Mouse (Mus musculus): ENCODE data around the gene 1810037I17Rik. TPM values are rescaled to one million over a fixed set of nuclear protein-coding genes. Genes with fewer than 3 reads are reported as not detected.
"Not testable (repeated sequence)": the region's sequence is repeated elsewhere in the genome, so short reads cannot be mapped to it uniquely, and the experiment has no call there.

1810037I17Rik gene
- polyA plus RNA-seq, 1 experiment from 2014 or later: 95.4 TPM

DNA sequence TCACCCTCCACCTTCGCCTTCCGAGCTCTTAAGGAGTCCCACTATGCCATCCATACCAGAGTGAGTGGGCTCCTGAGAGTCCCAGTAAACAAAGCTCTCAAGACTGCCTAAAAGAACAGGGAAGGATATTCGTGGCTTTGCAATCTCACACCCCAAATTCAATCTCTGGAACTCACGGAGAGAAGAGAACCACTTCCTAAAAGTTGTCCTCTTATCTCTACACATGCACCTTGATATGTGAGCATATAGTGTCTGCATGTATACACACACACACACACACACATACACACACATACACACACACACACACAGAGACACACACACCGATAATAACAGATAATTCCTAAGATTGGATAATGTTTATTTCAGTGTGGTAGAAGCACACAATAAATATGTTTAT, 8.5 kb upstream of the 1810037I17Rik start:
- 86% methylated on average over 5 of the region's 5 CpGs for WGBS
- H3K27me3 ChIP-seq: no peaks in the 10 kb centered on the region
- H3K36me3 ChIP-seq: no peaks in the 10 kb centered on the region
- no peaks in the 10 kb centered on the region for H3K4me1 ChIP-seq
- no peak for ATAC-seq (replicated peaks)
- no peak overlapping the region for H3K27ac ChIP-seq (replicated peaks)
- no peak overlapping the region for H3K4me3 ChIP-seq
- no peak overlapping the region for H3K9ac ChIP-seq (replicated peaks)
- H3K4me2 ChIP-seq (replicated peaks): no peak overlapping the region
- no peaks in the 10 kb centered on the region for H3K9me3 ChIP-seq

DNA sequence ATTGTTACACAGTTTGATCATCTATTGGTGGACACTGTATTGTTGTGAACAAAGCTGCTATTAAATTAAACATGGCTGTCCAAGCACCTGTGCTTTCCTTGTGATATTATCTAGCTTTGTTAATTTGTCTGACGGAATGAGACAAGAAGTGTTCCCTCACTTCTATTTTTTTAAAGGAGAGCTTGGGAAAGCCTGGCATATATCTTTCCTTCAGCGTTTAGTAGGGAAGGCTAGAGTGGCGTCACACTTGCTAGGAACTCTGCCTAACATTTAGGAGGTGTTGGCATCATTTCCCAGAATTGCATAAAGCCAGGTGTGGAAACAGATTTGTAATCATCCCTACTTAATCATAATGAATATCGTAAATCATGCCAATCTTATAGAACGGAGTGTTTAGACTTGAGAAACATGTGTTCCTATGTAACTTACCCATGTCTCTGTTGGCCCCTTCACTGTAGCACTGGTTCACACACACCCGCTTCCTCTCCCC, 7.8 kb upstream of the 1810037I17Rik start:
- no peaks in the 10 kb centered on the region for H3K27me3 ChIP-seq
- H3K4me3 ChIP-seq: no peak overlapping the region
- no peaks in the 10 kb centered on the region for H3K4me1 ChIP-seq
- 89% methylated on average over 6 of the region's 6 CpGs for WGBS
- no peak for ATAC-seq (replicated peaks)
- H3K36me3 ChIP-seq: no peaks in the 10 kb centered on the region
- no peak overlapping the region for H3K9ac ChIP-seq (replicated peaks)
- no peak overlapping the region for H3K27ac ChIP-seq (replicated peaks)
- no peaks in the 10 kb centered on the region for H3K9me3 ChIP-seq
- H3K4me2 ChIP-seq (replicated peaks): no peak overlapping the region

DNA sequence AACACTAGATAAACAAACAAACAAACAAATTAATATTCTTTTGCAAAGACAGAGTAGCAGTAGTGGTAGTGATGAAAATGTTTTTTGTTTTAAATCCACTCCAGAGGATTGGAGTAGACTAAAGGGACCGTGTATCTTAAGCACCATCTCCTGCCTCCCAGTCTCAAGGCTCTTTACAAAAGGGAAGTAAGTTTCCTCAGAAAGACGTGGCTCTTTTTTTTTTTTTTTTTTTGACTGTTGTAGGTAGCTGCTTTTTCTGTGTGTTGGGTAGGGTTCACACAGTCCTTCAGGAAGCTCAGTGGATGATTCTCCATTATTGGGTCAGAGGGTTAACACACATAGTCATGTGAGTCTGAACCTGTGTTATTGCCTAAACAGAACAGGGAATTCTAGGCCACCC, 5.3 kb upstream of the 1810037I17Rik start:
- Histone ChIP-seq H3K4me3 (no peak overlapping the region), H3K9ac (replicated peaks) (no peak overlapping the region), H3K36me3 (no peaks in the 10 kb centered on the region), H3K27ac (replicated peaks) (no peak overlapping the region), H3K4me2 (replicated peaks) (no peak overlapping the region), H3K27me3 (no peaks in the 10 kb centered on the region), H3K9me3 (no peaks in the 10 kb centered on the region), H3K4me1 (no peaks in the 10 kb centered on the region)
- WGBS: 80% methylated on average over 2 of the region's 2 CpGs
- ATAC-seq (replicated peaks): no peak

DNA sequence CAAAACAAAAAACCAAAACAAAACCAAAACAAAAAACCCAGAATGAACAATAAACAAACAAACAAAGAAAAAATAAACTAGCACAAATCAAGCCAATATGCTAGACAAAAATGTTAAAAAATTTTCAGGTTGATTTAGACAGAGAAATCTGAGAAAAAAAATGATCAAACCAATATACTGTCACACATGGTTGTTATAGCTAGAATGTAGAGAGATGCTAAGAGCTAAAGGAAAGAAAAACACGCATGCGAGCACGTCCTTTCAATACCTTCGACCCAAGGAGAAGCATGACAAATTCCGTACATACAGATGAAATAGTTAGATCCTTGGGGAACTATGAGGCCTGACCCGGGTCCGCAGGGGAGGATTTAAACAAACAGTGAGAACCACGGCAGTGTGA, 4.7 kb upstream of the 1810037I17Rik start, which contains the start of gene Gm10959:
Gene Gm10959 (minus strand): TSS at position 101 of the 400 bp plus-strand sequence.
- no peaks in the 10 kb centered on the region for H3K27me3 ChIP-seq
- H3K36me3 ChIP-seq: no peaks in the 10 kb centered on the region
- no peak within 1 kb of the TSS for H3K4me2 ChIP-seq (replicated peaks)
- WGBS: 88% methylated on average over 8 of the region's 8 CpGs
- H3K4me3 ChIP-seq: no peak within 1 kb of the TSS
- no peaks in the 10 kb centered on the region for H3K4me1 ChIP-seq
- no peak for ATAC-seq (replicated peaks)
- H3K9ac ChIP-seq (replicated peaks): no peak within 1 kb of the TSS
- H3K27ac ChIP-seq (replicated peaks): no peak within 1 kb of the TSS
- no peaks in the 10 kb centered on the region for H3K9me3 ChIP-seq

DNA sequence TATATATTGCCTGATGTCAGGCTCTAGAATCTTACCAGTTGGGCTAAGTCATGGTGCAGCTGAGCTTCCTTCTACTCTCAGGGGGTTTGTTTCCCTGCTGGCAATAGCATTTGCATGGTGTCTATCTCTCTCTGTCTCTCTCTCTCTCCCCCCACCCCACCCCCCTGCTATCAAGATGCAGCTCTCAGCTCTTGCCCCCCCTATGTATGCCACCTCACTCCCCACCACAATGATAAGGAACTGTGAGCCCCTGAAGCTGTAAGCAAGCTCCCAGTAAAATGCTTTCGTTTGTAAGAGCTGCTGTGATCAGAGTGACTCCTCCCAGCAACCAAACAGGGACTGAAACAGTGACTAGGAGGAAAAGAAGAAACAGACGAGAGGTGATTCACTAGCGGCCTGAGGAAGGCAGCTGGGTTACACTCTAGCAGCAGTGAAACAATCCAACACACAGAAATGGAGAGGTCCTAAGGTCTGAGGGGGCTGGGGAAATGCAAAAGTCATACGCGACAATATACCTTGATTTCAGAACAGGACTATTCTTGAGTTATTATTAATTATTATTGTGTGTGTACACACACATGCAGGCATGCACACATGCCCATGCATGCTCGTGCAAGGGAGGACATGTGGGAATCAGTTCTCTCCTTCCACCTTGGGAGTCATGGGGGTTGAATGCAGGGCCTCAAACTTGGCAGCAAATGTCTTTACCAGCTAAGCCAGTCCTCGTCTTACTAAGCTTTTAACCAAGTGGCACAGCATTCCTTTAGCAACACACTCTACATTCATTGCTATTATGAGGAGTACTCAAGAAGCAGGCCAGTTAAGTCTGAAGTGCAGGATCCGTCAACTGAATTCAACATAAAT, 3.2 kb upstream of the 1810037I17Rik start:
- no peak overlapping the region for H3K27ac ChIP-seq (replicated peaks)
- H3K4me2 ChIP-seq (replicated peaks): no peak overlapping the region
- no peaks in the 10 kb centered on the region for H3K9me3 ChIP-seq
- H3K4me3 ChIP-seq: no peak overlapping the region
- H3K9ac ChIP-seq (replicated peaks): no peak overlapping the region
- no peaks in the 10 kb centered on the region for H3K36me3 ChIP-seq
- WGBS: 63% methylated on average over 8 of the region's 8 CpGs
- ATAC-seq (replicated peaks): no peak
- H3K27me3 ChIP-seq: no peaks in the 10 kb centered on the region
- H3K4me1 ChIP-seq: peaks cover 7% of the 10 kb centered on the region

DNA sequence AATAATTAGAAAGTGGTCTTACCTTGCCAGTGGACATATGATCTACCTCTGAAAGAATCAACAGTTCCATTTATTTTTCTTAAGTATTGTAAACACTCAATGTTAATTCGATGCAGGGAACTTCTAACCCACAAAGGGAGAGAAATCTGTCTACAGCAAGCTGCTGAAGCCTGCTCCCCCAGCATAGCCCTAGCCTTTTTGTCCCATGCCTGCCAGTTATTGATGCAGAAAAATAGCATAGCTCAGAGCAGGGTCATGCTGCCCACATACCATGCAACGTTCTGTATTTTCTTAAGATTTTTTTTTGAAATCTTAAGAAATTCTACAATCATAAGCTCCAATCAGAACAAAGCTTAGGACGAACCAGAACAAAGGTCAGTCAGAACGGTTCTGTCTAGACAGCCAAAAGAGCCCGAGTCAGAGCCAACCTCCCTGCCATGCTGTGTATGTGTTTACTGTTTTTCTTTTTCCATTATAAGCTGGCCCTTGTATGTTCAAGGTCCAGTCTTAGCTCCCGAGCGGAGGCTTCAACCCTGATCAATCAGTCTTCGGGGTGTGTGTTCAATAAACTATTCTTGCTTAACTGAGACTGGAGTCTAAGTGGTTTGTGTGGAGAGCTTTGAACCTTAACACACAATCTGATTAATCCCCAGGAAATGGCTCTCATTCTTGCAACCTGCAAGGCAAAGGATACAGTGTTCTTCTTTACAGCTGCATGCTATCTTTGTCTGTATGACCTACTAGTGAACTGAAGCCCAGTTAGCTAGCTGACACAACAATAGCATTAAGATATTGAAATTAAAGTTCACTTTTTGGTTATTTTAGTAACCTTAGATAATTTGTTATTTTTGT, 2.1 kb upstream of the 1810037I17Rik start:
- Histone ChIP-seq H3K4me1 (peaks cover 13% of the 10 kb centered on the region), H3K4me2 (replicated peaks) (no peak overlapping the region), H3K27ac (replicated peaks) (no peak overlapping the region), H3K9ac (replicated peaks) (no peak overlapping the region), H3K27me3 (no peaks in the 10 kb centered on the region), H3K9me3 (no peaks in the 10 kb centered on the region), H3K4me3 (no peak overlapping the region), H3K36me3 (no peaks in the 10 kb centered on the region)
- no peak for ATAC-seq (replicated peaks)
- 76% methylated on average over 8 of the region's 8 CpGs for WGBS

DNA sequence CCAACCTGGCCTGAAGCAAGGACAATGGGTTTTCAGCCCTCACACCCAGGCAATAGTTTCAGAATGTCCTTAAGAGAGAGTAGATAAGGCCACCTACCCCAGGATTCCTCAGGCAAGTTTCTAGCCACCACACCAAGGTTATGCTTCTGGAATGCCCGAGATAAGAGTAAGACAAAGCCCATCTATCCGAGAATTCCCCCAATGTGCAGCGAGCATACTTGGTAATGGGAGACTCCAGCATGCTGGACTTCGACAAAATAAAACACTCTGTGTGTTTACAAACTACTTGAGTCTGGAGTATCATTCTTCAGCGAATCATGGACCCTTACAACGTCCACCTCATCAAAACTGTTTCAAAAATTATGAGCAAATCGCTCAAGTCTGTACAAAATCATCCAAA, 856 bp upstream of the 1810037I17Rik start:
- no peaks in the 10 kb centered on the region for H3K9me3 ChIP-seq
- no peak overlapping the region for H3K27ac ChIP-seq (replicated peaks)
- H3K9ac ChIP-seq (replicated peaks): no peak overlapping the region
- H3K27me3 ChIP-seq: no peaks in the 10 kb centered on the region
- peak overlapping the region; percentile 53; the same call in 1 of the 2 replicates for H3K4me2 ChIP-seq (replicated peaks)
- no peak overlapping the region for H3K4me3 ChIP-seq
- 76% methylated on average over 7 of the region's 7 CpGs for WGBS
- H3K36me3 ChIP-seq: peaks cover 4% of the 10 kb centered on the region; the same call in 1 of the 2 replicates
- H3K4me1 ChIP-seq: peaks cover 13% of the 10 kb centered on the region
- no peak for ATAC-seq (replicated peaks)

DNA sequence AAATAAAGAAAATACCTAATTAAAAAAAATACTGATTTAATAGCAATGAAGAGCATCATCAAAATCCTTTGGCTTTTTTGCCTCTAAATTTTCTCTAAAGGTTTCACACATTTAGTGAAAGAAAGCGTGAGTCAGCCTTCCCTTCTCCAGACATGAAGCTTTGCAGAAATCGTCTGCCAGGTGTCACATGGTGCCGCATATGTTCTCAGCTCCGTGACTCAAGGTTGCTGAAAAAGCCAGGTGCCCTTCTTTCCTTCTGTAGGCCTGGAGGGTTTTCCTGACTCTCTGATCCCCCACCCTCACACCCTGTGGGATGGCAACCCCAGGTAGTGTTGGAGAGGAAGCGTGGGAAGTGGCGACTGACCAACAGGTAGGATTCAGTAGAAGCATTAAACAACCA, 5.7 kb downstream of the 1810037I17Rik start:
- no peak for ATAC-seq (replicated peaks)
- Histone ChIP-seq H3K4me3 (no peak overlapping the region), H3K4me2 (replicated peaks) (no peak overlapping the region), H3K27me3 (no peaks in the 10 kb centered on the region), H3K9me3 (no peaks in the 10 kb centered on the region), H3K4me1 (peaks cover 13% of the 10 kb centered on the region), H3K27ac (replicated peaks) (no peak overlapping the region), H3K36me3 (peaks cover 4% of the 10 kb centered on the region; the same call in 1 of the 2 replicates), H3K9ac (replicated peaks) (no peak overlapping the region)
- WGBS: 89% methylated on average over 6 of the region's 6 CpGs

DNA sequence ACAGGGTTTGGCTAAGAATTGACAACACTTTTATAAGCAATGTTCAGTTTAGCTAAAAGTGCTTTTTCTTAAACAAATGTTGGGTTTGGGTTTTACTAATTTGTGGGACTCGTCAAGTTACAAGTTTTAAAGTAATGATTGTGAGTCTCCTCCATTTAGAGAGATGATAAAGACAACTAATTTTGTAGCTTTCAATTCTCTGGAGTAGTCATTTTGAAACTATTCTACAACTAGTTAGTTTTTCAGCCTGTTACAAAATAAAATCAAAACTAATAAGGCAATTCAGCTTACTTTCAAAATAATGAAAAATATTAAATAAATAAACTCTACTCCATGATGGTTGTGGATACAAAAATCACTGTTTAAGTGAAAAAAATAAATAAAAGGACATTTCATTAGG, 8.5 kb downstream of the 1810037I17Rik start:
- 89% methylated on average over 1 of the region's 1 CpGs for WGBS
- no peak overlapping the region for H3K9ac ChIP-seq (replicated peaks)
- H3K4me1 ChIP-seq: no peaks in the 10 kb centered on the region
- no peaks in the 10 kb centered on the region for H3K9me3 ChIP-seq
- 0 out of 2 replicates have a peak, but pooled peaks cover under 1% of the 10 kb centered on the region for H3K36me3 ChIP-seq
- no peaks in the 10 kb centered on the region for H3K27me3 ChIP-seq
- H3K4me3 ChIP-seq: no peak overlapping the region
- no peak overlapping the region for H3K4me2 ChIP-seq (replicated peaks)
- H3K27ac ChIP-seq (replicated peaks): no peak overlapping the region
- ATAC-seq (replicated peaks): no peak

DNA sequence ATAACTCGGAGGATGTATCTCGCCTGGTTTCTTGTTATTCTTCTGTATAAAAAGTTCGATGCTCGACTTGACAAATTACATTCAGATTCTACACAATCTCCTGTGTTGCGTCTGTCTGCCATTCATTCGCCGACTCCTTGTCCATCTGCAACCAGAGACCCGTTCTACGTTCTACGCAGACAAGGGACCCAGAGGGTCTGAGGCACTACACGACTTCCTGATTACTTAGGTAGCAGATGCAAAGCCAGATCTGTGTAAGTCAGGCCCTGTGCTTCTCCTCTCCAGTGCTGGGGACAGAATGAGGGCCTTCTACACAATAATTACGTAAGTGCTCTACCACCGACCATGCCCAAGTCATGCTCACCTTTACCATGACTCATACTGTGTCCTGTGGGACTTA, 13.2 kb downstream of the 1810037I17Rik start:
- WGBS: 67% methylated on average over 13 of the region's 13 CpGs
- H3K27me3 ChIP-seq; H3K4me3 ChIP-seq; H3K4me2 ChIP-seq (replicated peaks); H3K4me1 ChIP-seq; H3K27ac ChIP-seq (replicated peaks); H3K9me3 ChIP-seq; H3K9ac ChIP-seq (replicated peaks); H3K36me3 ChIP-seq; ATAC-seq (replicated peaks): not testable (repeated sequence)

DNA sequence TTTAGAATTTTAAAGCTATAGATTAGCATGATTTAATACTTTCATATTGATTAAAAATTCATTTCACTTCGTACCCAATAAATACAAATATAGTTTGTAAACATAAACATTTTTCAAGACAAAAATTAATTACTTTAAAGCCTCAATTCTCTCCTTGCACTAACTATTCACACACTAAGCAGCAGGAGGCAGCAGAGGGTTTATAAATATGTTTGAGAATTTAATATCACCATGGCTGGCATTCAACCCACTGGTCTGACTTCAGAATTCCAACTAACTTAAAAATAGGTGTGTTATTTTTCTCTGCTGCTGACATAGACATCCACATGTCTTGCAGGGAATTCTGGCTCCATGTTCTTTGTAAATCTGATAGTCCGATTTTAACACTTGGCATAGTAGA, 15.2 kb downstream of the 1810037I17Rik start:
- H3K36me3 ChIP-seq: no peaks in the 10 kb centered on the region
- 81% methylated on average over 2 of the region's 2 CpGs for WGBS
- ATAC-seq (replicated peaks): no peak

DNA sequence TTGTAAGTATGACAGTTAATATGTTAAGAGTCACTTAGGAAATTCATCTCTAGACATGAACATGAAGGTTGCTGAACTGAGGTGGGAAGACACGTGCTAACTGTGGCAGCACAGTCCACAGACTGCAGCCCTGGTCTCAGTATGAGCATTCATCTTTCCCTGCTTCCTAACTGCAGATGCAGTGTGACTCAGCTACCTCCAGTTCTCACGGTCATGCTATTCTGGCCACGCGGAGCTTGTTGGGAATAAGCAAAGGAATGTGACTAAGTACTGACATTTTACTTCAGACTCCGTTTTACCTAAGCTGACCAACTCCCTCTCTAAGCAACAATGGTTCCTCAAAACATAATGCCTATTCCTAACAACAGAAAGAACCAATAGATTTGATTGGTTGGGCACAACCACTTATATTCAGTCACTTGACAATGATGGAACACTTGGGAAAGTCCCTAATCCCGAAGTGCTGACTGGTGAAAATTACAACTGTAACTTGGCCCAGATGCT, 19.4 kb downstream of the 1810037I17Rik start:
- no peak overlapping the region for H3K4me2 ChIP-seq (replicated peaks)
- no peak overlapping the region for H3K27ac ChIP-seq (replicated peaks)
- no peaks in the 10 kb centered on the region for H3K4me1 ChIP-seq
- 81% methylated on average over 6 of the region's 6 CpGs for WGBS
- H3K27me3 ChIP-seq: no peaks in the 10 kb centered on the region
- no peaks in the 10 kb centered on the region for H3K9me3 ChIP-seq
- H3K9ac ChIP-seq (replicated peaks): no peak overlapping the region
- H3K36me3 ChIP-seq: no peaks in the 10 kb centered on the region
- no peak overlapping the region for H3K4me3 ChIP-seq
- ATAC-seq (replicated peaks): no peak

More for the DNA sequence above, 15.2 kb downstream of the 1810037I17Rik start:
- Histone ChIP-seq H3K27me3 (no peaks in the 10 kb centered on the region), H3K4me3 (no peak overlapping the region), H3K4me2 (replicated peaks) (no peak overlapping the region), H3K9ac (replicated peaks) (no peak overlapping the region), H3K27ac (replicated peaks) (no peak overlapping the region), H3K9me3 (no peaks in the 10 kb centered on the region), H3K4me1 (no peaks in the 10 kb centered on the region)
